Mouse (Mus musculus) heart, embryonic 14.5 days (tissue): ENCODE measurements at regions not wholly inside any gene's neighbourhood (a gene's known extent, or its start where the extent isn't known, plus 50 kb on each side); places are given as distances from the start of the nearest gene placed in this dataset.

Source experiments
- ATAC-seq: fragments of 200-750 bp; cut with Nextera tagmentation; 2 replicates; pipeline ENCODE4 v1.8.0; 2017; ENCODE audit warnings: low read depth, moderate TSS enrichment; ENCODE audit not compliant: insufficient number of reproducible peaks, insufficient read depth, low FRiP score
- H3K27ac ChIP-seq, 2 experiments: fragments of 200-500 bp in 1 of 2; fragments of 300-500 bp in 1 of 2; sonication (generic) in 1 of 2; replicated peaks in 1 of 2; 2 replicates each; pipeline ENCODE4 v1.5.1; 2012 to 2014; ENCODE audit warnings: low read depth in 2 of 2, low read length in 2 of 2, control low read depth in 1 of 2, mild to moderate bottlenecking in 1 of 2, mixed read lengths in 1 of 2; ENCODE audit not compliant: control insufficient read depth in 1 of 2, insufficient read depth in 1 of 2
- H3K27me3 ChIP-seq: fragments of 300-500 bp; sonication (generic); 2 replicates; pipeline ENCODE4 v1.6.1; 2014; ENCODE audit warnings: mild to moderate bottlenecking, low read length, control low read depth; ENCODE audit not compliant: control insufficient read depth, insufficient read depth
- H3K36me3 ChIP-seq: fragments of 300-500 bp; sonication (generic); 2 replicates; pipeline ENCODE4 v1.6.1; 2014; ENCODE audit warnings: mild to moderate bottlenecking, control low read depth, low read length, mixed read lengths; ENCODE audit not compliant: control insufficient read depth, insufficient read depth
- H3K4me1 ChIP-seq, 2 experiments: fragments of 200-500 bp in 1 of 2; fragments of 300-500 bp in 1 of 2; sonication (generic) in 1 of 2; 2 replicates each; pipeline ENCODE4 v1.6.1; 2012 to 2014; ENCODE audit warnings: low read length in 2 of 2, control low read depth in 1 of 2, mixed read lengths in 1 of 2; ENCODE audit not compliant: control insufficient read depth in 2 of 2, insufficient read depth in 2 of 2
- H3K4me2 ChIP-seq: fragments of 300-500 bp; sonication (generic); 2 replicates; pipeline ENCODE4 v1.6.1; 2014; ENCODE audit warnings: mild to moderate bottlenecking, low read length
- H3K4me3 ChIP-seq, 2 experiments: fragments of 200-500 bp in 1 of 2; fragments of 300-500 bp in 1 of 2; sonication (generic) in 1 of 2; 2 replicates each; pipeline ENCODE4 v1.5.1; 2012 to 2014; ENCODE audit warnings: low read length in 2 of 2, mild to moderate bottlenecking in 2 of 2, control low read depth in 1 of 2, low read depth in 1 of 2, moderate library complexity in 1 of 2; ENCODE audit not compliant: control insufficient read depth in 1 of 2, insufficient read depth in 1 of 2
- H3K9ac ChIP-seq: fragments of 300-500 bp; sonication (generic); 2 replicates; pipeline ENCODE4 v1.6.1; 2014; ENCODE audit warnings: mild to moderate bottlenecking, low read length
- H3K9me3 ChIP-seq: fragments of 300-500 bp; sonication (generic); 2 replicates; pipeline ENCODE4 v1.6.1; 2016; ENCODE audit warnings: low read length, control low read depth; ENCODE audit not compliant: control insufficient read depth
- WGBS: fragments of 180-500 bp; shearing (Covaris S2); extraction: QIAGEN DNeasy Blood & Tissue Kit; methylation state at CpG from one replicate; pipeline ENCODE4 v1.1.7; 2014; 5-methylcytosine and 5-hydroxymethylcytosine counted together

DNA sequence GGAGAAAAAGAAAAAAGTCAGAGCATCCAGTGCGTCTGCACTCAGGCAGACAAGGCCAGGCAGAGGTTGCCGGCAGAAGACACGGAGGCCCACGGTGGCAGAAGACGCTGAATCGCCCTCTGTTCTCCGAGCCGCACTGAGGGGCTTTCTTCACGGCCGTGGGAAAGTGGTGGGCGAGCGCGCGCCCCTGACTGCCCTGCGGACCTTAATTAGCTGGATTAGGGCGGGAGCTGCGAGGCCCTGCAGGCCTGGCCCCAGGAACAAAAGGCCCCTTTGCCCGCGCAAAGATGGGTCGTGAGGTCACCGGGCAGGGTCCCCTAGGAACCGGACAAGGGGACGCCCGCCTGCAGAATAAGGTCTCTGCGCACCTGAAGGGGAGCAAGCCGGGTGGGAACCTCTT, 120.6 kb downstream of the Zfp36l2 start:
- 76% methylated on average over 26 of the region's 26 CpGs for WGBS
- Histone ChIP-seq H3K9ac (no peak overlapping the region), H3K36me3 (no peaks in the 10 kb centered on the region), H3K27ac (no peak overlapping the region), H3K4me3 (no peak overlapping the region), H3K27me3 (no peaks in the 10 kb centered on the region), H3K4me2 (no peak overlapping the region), H3K9me3 (no peaks in the 10 kb centered on the region), H3K4me1 (peaks cover 3 to 4% of the 10 kb centered on the region in 2 experiments; a peak in 1 of 4 replicates)
- ATAC-seq: no peak

DNA sequence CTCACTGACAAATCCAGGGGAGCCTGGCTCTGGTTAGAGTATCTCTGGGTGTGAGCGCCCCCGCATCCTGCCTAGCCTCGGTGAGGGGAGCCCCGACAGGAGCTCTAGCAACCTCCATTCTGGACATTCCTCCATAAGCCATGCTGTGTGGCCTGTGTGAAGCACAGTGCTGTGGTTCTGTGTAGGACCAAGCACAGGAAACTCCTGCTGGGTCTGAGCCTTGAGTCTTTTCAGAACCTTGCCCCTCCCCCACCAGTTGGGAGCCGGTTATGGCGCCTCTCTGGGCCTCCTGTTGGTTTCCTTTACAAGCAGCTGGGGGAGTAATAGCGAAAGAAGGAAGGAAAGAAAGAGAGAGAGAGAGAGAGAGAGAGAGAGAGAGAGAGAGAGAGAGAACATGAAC, 124.0 kb downstream of the Zfp36l2 start:
- no peak overlapping the region for H3K27ac ChIP-seq
- H3K9me3 ChIP-seq: no peaks in the 10 kb centered on the region
- H3K9ac ChIP-seq: no peak overlapping the region
- H3K36me3 ChIP-seq: no peaks in the 10 kb centered on the region
- H3K4me3 ChIP-seq: no peak overlapping the region
- H3K27me3 ChIP-seq: no peaks in the 10 kb centered on the region
- peaks cover 9 to 18% of the 10 kb centered on the region in 2 experiments for H3K4me1 ChIP-seq
- no peak overlapping the region for H3K4me2 ChIP-seq
- no peak for ATAC-seq
- 45% methylated on average over 7 of the region's 7 CpGs for WGBS

DNA sequence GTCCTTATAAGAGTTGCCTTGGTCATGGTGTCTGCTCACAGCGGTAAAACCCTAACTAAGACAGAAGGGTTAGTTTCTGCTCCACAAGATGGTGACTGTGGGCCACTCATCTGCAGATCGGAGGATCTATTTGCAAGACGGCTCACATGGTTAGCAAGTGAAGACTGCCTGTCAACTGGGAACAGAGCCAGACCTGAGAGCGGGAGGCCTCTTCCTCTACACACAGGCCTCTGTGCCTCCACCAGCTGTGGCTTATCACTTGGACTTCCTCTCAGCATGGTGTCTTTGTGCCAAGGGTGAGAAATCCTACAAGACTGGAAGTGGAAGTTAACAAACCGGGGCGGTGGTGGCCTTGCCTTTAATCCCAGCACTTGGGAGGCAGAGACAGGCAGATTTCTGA, 126.1 kb downstream of the Zfp36l2 start:
- H3K4me1 ChIP-seq: peaks cover 23 to 27% of the 10 kb centered on the region in 2 experiments
- H3K4me2 ChIP-seq: no peak overlapping the region
- ATAC-seq: no peak

DNA sequence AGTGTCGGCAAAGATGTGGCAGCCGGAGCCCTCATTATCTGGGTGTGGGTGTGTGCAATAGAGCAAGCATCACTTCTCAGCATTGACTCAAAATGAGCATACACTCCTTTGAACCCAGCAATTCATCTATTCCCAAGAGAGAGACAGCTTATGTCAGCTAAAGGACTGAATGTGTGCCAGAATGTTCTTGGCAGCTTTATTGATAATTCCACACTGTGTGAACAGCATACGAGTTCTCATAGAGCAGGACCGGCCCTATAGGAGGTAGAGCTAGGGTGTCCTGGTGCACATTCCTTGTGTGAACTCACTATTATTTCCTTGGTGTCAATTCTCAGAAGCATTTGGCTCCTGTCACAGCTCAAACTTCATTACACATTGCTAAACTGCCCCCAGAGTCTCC, 131.3 kb downstream of the Zfp36l2 start:
- Histone ChIP-seq H3K27ac (no peak overlapping the region), H3K36me3 (no peaks in the 10 kb centered on the region), H3K9me3 (no peaks in the 10 kb centered on the region), H3K4me2 (no peak overlapping the region), H3K27me3 (no peaks in the 10 kb centered on the region), H3K4me3 (no peak overlapping the region), H3K4me1 (peaks cover 23 to 27% of the 10 kb centered on the region in 2 experiments), H3K9ac (no peak overlapping the region)
- no peak for ATAC-seq
- WGBS: 84% methylated on average over 4 of the region's 4 CpGs

More for the DNA sequence above, 126.1 kb downstream of the Zfp36l2 start:
- no peak overlapping the region for H3K9ac ChIP-seq
- no peaks in the 10 kb centered on the region for H3K36me3 ChIP-seq
- no peak overlapping the region for H3K27ac ChIP-seq
- no peaks in the 10 kb centered on the region for H3K9me3 ChIP-seq
- no peaks in the 10 kb centered on the region for H3K27me3 ChIP-seq
- 61% methylated on average over 6 of the region's 6 CpGs for WGBS
- H3K4me3 ChIP-seq: no peak overlapping the region

DNA sequence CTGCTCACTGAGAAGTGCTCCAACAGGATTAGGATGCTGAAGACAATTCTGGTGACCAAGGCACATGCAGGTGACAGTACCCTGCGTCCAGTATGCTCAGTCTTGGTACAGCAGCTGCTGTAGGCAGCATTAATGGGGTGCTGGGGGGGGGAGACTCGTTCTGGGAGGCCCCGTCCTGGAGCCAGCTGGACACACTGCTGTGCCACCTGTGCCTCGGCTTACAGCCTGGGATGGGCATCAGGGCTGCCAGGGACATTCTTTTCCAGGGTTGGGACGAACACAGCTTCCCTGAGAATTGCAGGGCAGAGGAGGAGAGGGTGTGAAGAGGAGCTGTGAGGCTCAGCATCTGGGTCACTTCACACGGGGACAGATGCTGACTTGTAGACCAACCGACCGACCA, 135.3 kb downstream of the Zfp36l2 start:
- Histone ChIP-seq H3K4me2 (no peak overlapping the region), H3K27me3 (no peaks in the 10 kb centered on the region), H3K4me1 (peaks cover 3 to 10% of the 10 kb centered on the region in 2 experiments; a peak in 1 of 4 replicates), H3K4me3 (no peak overlapping the region), H3K9me3 (peaks cover 3% of the 10 kb centered on the region; the same call in 1 of the 2 replicates), H3K9ac (no peak overlapping the region), H3K27ac (no peak overlapping the region), H3K36me3 (no peaks in the 10 kb centered on the region)
- ATAC-seq: no peak
- 73% methylated on average over 8 of the region's 8 CpGs for WGBS

DNA sequence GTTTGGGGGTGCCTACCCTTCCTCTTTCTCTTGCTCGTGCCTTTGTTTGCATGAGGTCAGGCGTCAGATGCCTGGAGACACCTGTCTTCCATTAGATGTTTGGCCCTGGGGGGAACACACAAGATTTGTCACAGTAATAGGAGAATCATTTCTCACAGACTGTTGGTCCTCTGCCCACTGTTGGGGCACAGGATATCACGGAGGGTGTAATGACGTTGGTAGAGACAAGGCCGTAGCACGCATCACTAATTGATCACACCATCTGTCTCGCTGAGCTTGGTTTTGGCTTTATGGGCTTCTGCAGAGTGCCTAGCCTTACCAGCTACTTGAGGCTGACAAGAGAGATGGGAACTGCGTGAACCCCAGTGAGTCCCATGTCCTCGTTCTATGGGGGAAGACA, 136.5 kb downstream of the Zfp36l2 start:
- H3K27me3 ChIP-seq: no peaks in the 10 kb centered on the region
- H3K4me1 ChIP-seq: 0 out of 4 replicates have a peak, but pooled peaks cover 0 to 2% of the 10 kb centered on the region in 2 experiments
- no peak for ATAC-seq
- WGBS: 85% methylated on average over 9 of the region's 9 CpGs
- H3K27ac ChIP-seq: no peak overlapping the region
- peaks cover 7% of the 10 kb centered on the region; the same call in 1 of the 2 replicates for H3K9me3 ChIP-seq
- no peak overlapping the region for H3K9ac ChIP-seq
- no peak overlapping the region for H3K4me3 ChIP-seq
- no peak overlapping the region for H3K4me2 ChIP-seq
- H3K36me3 ChIP-seq: no peaks in the 10 kb centered on the region

DNA sequence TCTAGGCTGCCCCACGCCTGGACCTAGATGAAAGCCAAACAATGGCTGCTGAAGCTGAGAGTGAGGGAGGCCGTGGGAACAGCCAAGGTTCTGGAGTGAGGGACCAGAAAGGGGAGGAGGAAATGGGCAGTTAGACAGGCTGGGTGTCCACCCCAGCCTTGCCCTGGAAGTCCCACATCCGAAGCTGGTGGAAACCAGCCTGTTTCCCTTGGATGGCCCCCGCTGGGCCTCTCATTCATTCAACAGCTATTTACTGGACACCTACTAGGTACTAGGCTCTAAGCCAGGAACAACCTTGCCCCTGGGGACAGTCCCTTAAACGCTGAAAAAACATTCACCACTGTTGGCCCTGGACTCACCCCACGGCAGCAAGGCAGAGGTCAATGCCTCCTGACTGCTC, 139.2 kb downstream of the Zfp36l2 start:
- 45% methylated on average over 6 of the region's 6 CpGs for WGBS
- no peaks in the 10 kb centered on the region for H3K27me3 ChIP-seq
- peaks cover 7% of the 10 kb centered on the region; the same call in 1 of the 2 replicates for H3K9me3 ChIP-seq
- ATAC-seq: peak; percentile 72
- no peak overlapping the region for H3K9ac ChIP-seq
- H3K4me3 ChIP-seq: no peak overlapping the region
- no peak overlapping the region for H3K4me2 ChIP-seq
- no peaks in the 10 kb centered on the region for H3K36me3 ChIP-seq
- peak overlapping the region in 1 of 2 experiments; percentile 46; a peak in 2 of 4 replicates for H3K27ac ChIP-seq
- peaks cover 14 to 15% of the 10 kb centered on the region in 2 experiments; a peak in 3 of 4 replicates for H3K4me1 ChIP-seq

DNA sequence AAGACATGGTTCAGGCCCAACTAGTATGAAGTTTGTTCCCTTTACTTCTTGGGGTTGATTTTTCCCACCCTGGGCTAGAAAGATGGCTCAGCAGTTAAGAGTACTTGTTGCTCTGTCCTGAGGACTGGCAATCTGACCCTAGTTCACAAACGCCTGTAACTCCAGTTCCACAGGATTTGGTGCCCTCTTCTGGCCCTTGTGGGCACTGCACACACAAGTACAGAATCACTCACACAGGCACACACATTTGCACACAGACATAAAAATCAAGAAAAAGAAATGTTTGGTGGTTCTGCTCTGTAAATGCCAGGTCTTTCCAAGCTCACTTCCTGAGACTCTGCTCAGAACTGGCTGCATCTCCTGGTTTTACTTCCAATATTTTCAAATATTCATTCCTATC, 140.2 kb downstream of the Zfp36l2 start:
- Histone ChIP-seq H3K36me3 (no peaks in the 10 kb centered on the region), H3K4me2 (no peak overlapping the region), H3K27me3 (no peaks in the 10 kb centered on the region), H3K4me1 (peaks cover 14 to 18% of the 10 kb centered on the region in 2 experiments; a peak in 3 of 4 replicates), H3K4me3 (no peak overlapping the region), H3K27ac (no peak overlapping the region; a peak in 1 of 4 replicates), H3K9me3 (peaks cover 7% of the 10 kb centered on the region; the same call in 1 of the 2 replicates), H3K9ac (no peak overlapping the region)
- WGBS: 74% methylated on average over 1 of the region's 1 CpGs
- ATAC-seq: no peak
